Mouse (Mus musculus) CH12.LX (cell line): ENCODE measurements around the gene Med15. TPM values are rescaled to one million over a fixed set of nuclear protein-coding genes. Genes with fewer than 3 reads are reported as not detected.

ENCODE experiments used
- DNase-seq: peaks from one replicate; pipeline ENCODE4 v3.0.0-alpha.2; 2013; ENCODE audit errors: extremely low read depth
- H3K27ac ChIP-seq: 2 replicates; pipeline ENCODE4 v1.5.1; 2012; ENCODE audit warnings: low read depth, mild to moderate bottlenecking, control low read depth, moderate library complexity; ENCODE audit not compliant: insufficient read depth
- H3K27me3 ChIP-seq: replicated peaks from 2 replicates; pipeline ENCODE3; 2012; ENCODE audit warnings: inconsistent platforms
- H3K36me3 ChIP-seq, 2 experiments: replicated peaks in 1 of 2; 2 replicates each; pipeline versions ENCODE3 to v1.6.1; 2012; ENCODE audit warnings: inconsistent platforms in 1 of 2, low read length in 1 of 2, mild to moderate bottlenecking in 1 of 2, mixed read lengths in 1 of 2, moderate library complexity in 1 of 2; ENCODE audit not compliant: control insufficient read depth in 1 of 2, insufficient read depth in 1 of 2
- H3K4me1 ChIP-seq, 2 experiments: 2 replicates each; pipeline ENCODE4 v1.6.1; 2012; ENCODE audit warnings: inconsistent platforms in 1 of 2, moderate library complexity in 1 of 2; ENCODE audit not compliant: insufficient read depth in 2 of 2, control insufficient read depth in 1 of 2
- H3K4me2 ChIP-seq: 2 replicates; pipeline ENCODE4 v1.6.1; 2012; ENCODE audit warnings: low read depth, mild to moderate bottlenecking, control low read depth; ENCODE audit not compliant: poor library complexity, insufficient read depth, severe bottlenecking
- H3K4me3 ChIP-seq, 3 experiments: fragments of 150-350 bp in 1 of 3; sonication (generic) in 1 of 3; replicated peaks in 1 of 3; 2 replicates each; pipeline versions ENCODE3 to v1.5.1; 2011 to 2012; ENCODE audit warnings: low read depth in 2 of 3, low read length in 2 of 3, mild to moderate bottlenecking in 2 of 3, moderate library complexity in 2 of 3, control low read depth in 1 of 3, improper control_type of control experiment in 1 of 3, inconsistent platforms in 1 of 3, mixed read lengths in 1 of 3; ENCODE audit not compliant: poor library complexity in 1 of 3
- H3K79me2 ChIP-seq: replicated peaks from 2 replicates; pipeline ENCODE4 v1.6.1; 2012; ENCODE audit warnings: mild to moderate bottlenecking, moderate library complexity; ENCODE audit not compliant: control insufficient read depth, poor library complexity, insufficient read depth, severe bottlenecking; ENCODE audit errors: extremely low read depth
- H3K9ac ChIP-seq: 2 replicates; pipeline ENCODE4 v1.6.1; 2012; ENCODE audit warnings: low read depth, mild to moderate bottlenecking, control low read depth, moderate library complexity; ENCODE audit not compliant: insufficient read depth
- H3K9me3 ChIP-seq: replicated peaks from 2 replicates; pipeline ENCODE3; 2012; ENCODE audit warnings: low read length, inconsistent platforms, mixed read lengths
- BHLHE40 ChIP-seq: IDR thresholded peaks from 2 replicates; pipeline ENCODE4 v1.6.1; 2011; ENCODE audit warnings: mild to moderate bottlenecking, low read depth, low read length, improper control_type of control experiment
- CHD2 ChIP-seq: IDR thresholded peaks from 2 replicates; pipeline ENCODE4 v1.6.1; 2011; ENCODE audit warnings: low read length, improper control_type of control experiment
- CTCF ChIP-seq, 2 experiments: IDR thresholded peaks in 1 of 2; conservative IDR thresholded peaks in 1 of 2; 2 replicates each; pipeline ENCODE4 v1.5.1; 2011 to 2012; ENCODE audit warnings: low read depth in 2 of 2, low read length in 2 of 2, improper control_type of control experiment in 1 of 2, inconsistent platforms in 1 of 2, mild to moderate bottlenecking in 1 of 2, moderate library complexity in 1 of 2
- E2F4 ChIP-seq: IDR thresholded peaks from 2 replicates; pipeline ENCODE4 v1.6.1; 2011; ENCODE audit warnings: low read depth, low read length, improper control_type of control experiment; ENCODE audit not compliant: insufficient replicate concordance
- ELF1 ChIP-seq: IDR thresholded peaks from 2 replicates; pipeline ENCODE4 v1.6.1; 2014; ENCODE audit warnings: low read depth, mild to moderate bottlenecking, inconsistent platforms, low read length, improper control_type of control experiment
- ETS1 ChIP-seq: conservative IDR thresholded peaks from 2 replicates; pipeline ENCODE4 v1.6.1; 2012; ENCODE audit warnings: low read depth, mild to moderate bottlenecking, inconsistent platforms, low read length, improper control_type of control experiment, moderate library complexity
- GABPA ChIP-seq: IDR thresholded peaks from 2 replicates; pipeline ENCODE4 v1.6.1; 2012; ENCODE audit warnings: low read depth, low read length, improper control_type of control experiment, inconsistent platforms; ENCODE audit not compliant: insufficient replicate concordance
- IRF4 ChIP-seq: IDR thresholded peaks from 2 replicates; pipeline ENCODE4 v1.6.1; 2014; ENCODE audit warnings: low read depth, mild to moderate bottlenecking, inconsistent platforms, low read length, improper control_type of control experiment
- JUND ChIP-seq: conservative IDR thresholded peaks from 2 replicates; pipeline ENCODE4 v1.6.1; 2011; ENCODE audit warnings: low read depth, low read length, improper control_type of control experiment
- KAT2A ChIP-seq: IDR thresholded peaks from 2 replicates; pipeline ENCODE4 v1.6.1; 2012; ENCODE audit warnings: low read length, improper control_type of control experiment, inconsistent platforms; ENCODE audit not compliant: insufficient replicate concordance
- MAFK ChIP-seq: IDR thresholded peaks from 2 replicates; pipeline ENCODE4 v1.6.1; 2011; ENCODE audit warnings: low read length, improper control_type of control experiment; ENCODE audit not compliant: insufficient replicate concordance
- MAZ ChIP-seq: IDR thresholded peaks from 2 replicates; pipeline ENCODE4 v1.6.1; 2012; ENCODE audit warnings: low read depth, mild to moderate bottlenecking, inconsistent platforms, low read length, improper control_type of control experiment, moderate library complexity
- MXI1 ChIP-seq: IDR thresholded peaks from 2 replicates; pipeline ENCODE4 v1.6.1; 2011; ENCODE audit warnings: mild to moderate bottlenecking, low read depth, low read length, improper control_type of control experiment
- MYC ChIP-seq: IDR thresholded peaks from 2 replicates; pipeline ENCODE4 v1.6.1; 2011; ENCODE audit warnings: low read depth, mild to moderate bottlenecking, improper control_type of control experiment, low read length
- NELFE ChIP-seq: IDR thresholded peaks from 2 replicates; pipeline ENCODE4 v1.6.1; 2011; ENCODE audit warnings: low read depth, low read length, improper control_type of control experiment
- PAX5 ChIP-seq: IDR thresholded peaks from 2 replicates; pipeline ENCODE4 v1.6.1; 2012; ENCODE audit warnings: low read length, inconsistent platforms, mixed read lengths
- POLR2A ChIP-seq: IDR thresholded peaks from 2 replicates; pipeline ENCODE4 v1.6.1; 2011; ENCODE audit warnings: low read depth, mild to moderate bottlenecking, improper control_type of control experiment, low read length
- RAD21 ChIP-seq: IDR thresholded peaks from 2 replicates; pipeline ENCODE4 v1.6.1; 2011; ENCODE audit warnings: low read depth, mild to moderate bottlenecking, low read length, improper control_type of control experiment, moderate library complexity
- TCF12 ChIP-seq: IDR thresholded peaks from 2 replicates; pipeline ENCODE4 v1.6.1; 2014; ENCODE audit warnings: low read depth, mild to moderate bottlenecking, inconsistent platforms, low read length, improper control_type of control experiment
- UBTF ChIP-seq: IDR thresholded peaks from 2 replicates; pipeline ENCODE4 v1.6.1; 2012; ENCODE audit warnings: low read depth, mild to moderate bottlenecking, inconsistent platforms, low read length, improper control_type of control experiment, moderate library complexity
- USF2 ChIP-seq: conservative IDR thresholded peaks from 2 replicates; pipeline ENCODE4 v1.6.1; 2011; ENCODE audit warnings: low read depth, low read length, improper control_type of control experiment
- ZC3H11A ChIP-seq: IDR thresholded peaks from 2 replicates; pipeline ENCODE4 v1.6.1; 2012; ENCODE audit warnings: low read depth, mild to moderate bottlenecking, inconsistent platforms, low read length, improper control_type of control experiment
- ZKSCAN1 ChIP-seq: IDR thresholded peaks from 2 replicates; pipeline ENCODE4 v1.6.1; 2012; ENCODE audit warnings: low read depth, inconsistent platforms, low read length, improper control_type of control experiment, borderline replicate concordance
- ZNF384 ChIP-seq: IDR thresholded peaks from 2 replicates; pipeline ENCODE4 v1.6.1; 2012; ENCODE audit warnings: low read depth, low read length, improper control_type of control experiment, inconsistent platforms
- dilution Hi-C: fragments of 300-500 bp; cut with MboI; formaldehyde crosslinking; loops from 2 replicates; pipeline ENCODE4 v1.14.3; 2020; ENCODE audit warnings: low sequenced_read_pairs; ENCODE audit not compliant: extremely low pct_unique_long_range_greater_than_20kb, extremely low pct_ligation_motif_present
- in situ Hi-C: fragments of 300-500 bp; cut with MboI; formaldehyde crosslinking; loops from 3 replicates; pipeline ENCODE4 v1.14.3; 2019; ENCODE audit warnings: low sequenced_read_pairs, low pct_ligation_motif_present, low pct_unique_long_range_greater_than_20kb, mixed read lengths
- polyA plus RNA-seq: library from polyadenylated mRNA; unstranded; fragments of >175 nt; gene quantifications from 2 replicates; pipeline ENCODE4 v1.2.1, GENCODE M21; 2012; ENCODE audit warnings: low read depth; ENCODE audit not compliant: insufficient read length
- total RNA-seq, 2 experiments: library from RNA; depleted of rRNA; stranded (reverse); fragments of 300-350 nt in 1 of 2; fragments of >200 nt in 1 of 2; gene quantifications; 2 replicates each; pipeline ENCODE4 v1.2.3; 2012 to 2014

Med15 gene
- total RNA-seq (2012; rRNA removed): 40.1 and 42.6 TPM in 2 replicates
- total RNA-seq (2014; rRNA removed): 17.2 and 20.1 TPM in 2 replicates
- 65.2 and 78.1 TPM in 2 replicates for polyA plus RNA-seq

DNA sequence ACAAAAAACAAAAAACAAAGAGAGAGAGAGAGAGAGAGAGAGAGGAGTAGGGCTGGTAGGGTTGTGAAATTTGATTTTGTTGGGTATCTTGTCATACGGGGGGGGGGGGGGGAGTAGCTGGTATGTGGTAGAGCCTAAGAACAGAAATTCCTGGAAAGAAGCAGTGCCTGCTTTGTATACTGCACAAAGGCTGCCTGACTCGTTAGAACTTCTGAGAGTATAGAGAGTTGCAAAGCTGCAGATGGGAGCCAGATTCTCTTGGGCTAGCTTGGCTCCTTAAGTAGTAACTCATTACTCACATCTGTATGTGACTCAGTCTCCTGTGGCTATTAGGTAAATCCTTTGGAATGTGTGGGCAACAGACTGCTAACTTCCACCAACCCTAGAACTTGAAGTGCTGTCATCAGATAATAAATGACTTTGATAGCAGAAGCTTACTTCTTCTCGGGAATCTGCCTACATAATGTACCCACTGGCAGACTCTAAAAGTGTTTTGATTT lies at the start of gene Med15:
TSS of gene Med15 (minus strand) at position 51 of the 500 bp plus-strand sequence.
- DNase-seq: no peak
- no peak within 1 kb of the TSS for H3K27ac ChIP-seq
- no peaks in the 10 kb centered on the region for H3K9me3 ChIP-seq
- H3K4me3 ChIP-seq: no peak within 1 kb of the TSS
- no peak within 1 kb of the TSS for H3K4me2 ChIP-seq
- TF ChIP-seq ZC3H11A: no peak
- TF ChIP-seq CTCF (conservative IDR thresholded peaks at IDR 0.05 in 1 of 2, IDR thresholded peaks at IDR 0.05 in 1 of 2; ENCODE audit: low read depth in 2 of 2, low read length in 2 of 2): no peak
- no peak for TF ChIP-seq NELFE
- no peak for TF ChIP-seq IRF4
- no peak for TF ChIP-seq POLR2A
- TF ChIP-seq MXI1: no peak
- TF ChIP-seq PAX5: no peak
- TF ChIP-seq MAZ: no peak
- no peak for TF ChIP-seq E2F4
- no peak for TF ChIP-seq BHLHE40
- TF ChIP-seq GABPA: no peak
- TF ChIP-seq ETS1: no peak
- no peak for TF ChIP-seq RAD21
- no peak for TF ChIP-seq MYC
- TF ChIP-seq TCF12: no peak
- TF ChIP-seq ZNF384: no peak
- TF ChIP-seq CHD2: no peak
- peaks cover 15% of the 10 kb centered on the region for H3K27me3 ChIP-seq
- H3K9ac ChIP-seq: no peak within 1 kb of the TSS
- no peaks in the 10 kb centered on the region for H3K36me3 ChIP-seq
- no peaks in the 10 kb centered on the region for H3K79me2 ChIP-seq
- dilution Hi-C loops: no loop called here
- in situ Hi-C loops: loop anchor here (10.0 kb wide), 1 partner anchor 178 kb away; no protein-coding TSS in a partner anchor
- peaks cover 0 to under 1% of the 10 kb centered on the region in 2 experiments; a peak in 1 of 4 replicates for H3K4me1 ChIP-seq

DNA sequence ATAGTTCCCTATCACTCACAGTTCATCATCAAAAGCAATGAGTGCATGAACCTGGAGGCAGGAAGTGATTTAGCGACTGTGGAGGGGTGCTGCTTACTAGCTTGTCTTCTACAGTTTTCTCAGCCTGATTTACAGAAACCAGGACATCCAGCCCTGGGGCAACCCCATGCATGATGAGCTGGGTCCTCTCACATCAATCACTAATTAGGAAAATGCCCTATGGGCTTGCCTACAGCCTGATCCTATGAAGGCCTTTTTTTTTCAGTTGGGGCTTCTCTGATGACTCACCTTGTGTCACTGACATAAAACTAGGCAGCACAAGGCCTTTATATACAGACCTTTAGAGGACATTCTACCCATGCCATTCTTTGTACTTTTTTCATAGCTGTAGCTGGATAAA lies 47.0 kb upstream of the Med15 start:
- Histone ChIP-seq H3K4me2 (no peak overlapping the region), H3K27me3 (peaks cover 9% of the 10 kb centered on the region), H3K9me3 (no peaks in the 10 kb centered on the region), H3K4me3 (no peak overlapping the region), H3K27ac (no peak overlapping the region), H3K36me3 (no peaks in the 10 kb centered on the region), H3K79me2 (no peaks in the 10 kb centered on the region), H3K9ac (no peak overlapping the region), H3K4me1 (no peaks in the 10 kb centered on the region)
- dilution Hi-C loops (no loop called here), in situ Hi-C loops (no loop called here)
- no peak for DNase-seq
- no peak for TF ChIP-seq MAFK
- TF ChIP-seq ZKSCAN1: no peak
- no peak for TF ChIP-seq RAD21
- TF ChIP-seq E2F4: no peak
- no peak for TF ChIP-seq ELF1
- TF ChIP-seq USF2: no peak
- TF ChIP-seq JUND: no peak
- TF ChIP-seq UBTF: no peak
- no peak for TF ChIP-seq KAT2A
